Mouse (Mus musculus) adrenal gland, adult 2 months (tissue): Measurements from ENCODE around the gene Cops7a. TPM values are rescaled to one million over a fixed set of nuclear protein-coding genes. Genes with fewer than 3 reads are reported as not detected.

Experiments
- DNase-seq: peaks from one replicate; pipeline ENCODE4 v3.0.0; 2021
- long read RNA-seq: library from polyadenylated mRNA; stranded (forward); transcript quantifications from one replicate; pipeline ENCODE4 v2.0.0, GENCODE M21; 2021
- polyA plus RNA-seq: library from polyadenylated mRNA; depleted of rRNA; stranded (reverse); fragments of >200 nt; gene quantifications from 2 replicates; pipeline ENCODE4 v1.2.3, GENCODE M21; 2012; rRNA removed
- total RNA-seq, 2 experiments: library from RNA; stranded (reverse); gene quantifications; 2 replicates each; pipeline ENCODE4 v1.2.3; 2021

Cops7a gene
- total RNA-seq, result 100 to 1,000 TPM; 128 to 152 TPM
- 220 and 384 TPM in 2 replicates for polyA plus RNA-seq
- long read RNA-seq, transcript Cops7a-202 (8 exons, 1,328 nt), result major isoform, 12 of 185 reads
- long read RNA-seq, transcript Cops7a-201 (8 exons, 1,817 nt), result minor isoform, 5 of 185 reads
- long read RNA-seq, partial matches to known transcripts, result 38 of 185 reads
- long read RNA-seq, other reads (novel, unspliced or antisense), result 129 of 185 reads

GRCm38 (mm10) chr6:124965088-124965719 lies at the start of gene Cops7a:
Cops7a (minus strand) TSS chr6:124965538.
- DNase-seq, result peak; percentile 98

- DNase-seq, result peak; percentile 90
These were observed 44.1 kb upstream of the Cops7a start for GRCm38 (mm10) chr6:125009181-125010073.

GRCm38 (mm10) chr6:125009129-125009180 lies 43.6 kb upstream of the Cops7a start, which contains the start of gene Zfp384:
Zfp384 (plus strand) TSS chr6:125009145.
- no peak for DNase-seq

GRCm38 (mm10) chr6:125008586-125009128 lies 43.3 kb upstream of the Cops7a start:
- DNase-seq, result peak; percentile 98

- DNase-seq, result no peak
These were observed 42.7 kb upstream of the Cops7a start for GRCm38 (mm10) chr6:125008060-125008459.

GRCm38 (mm10) chr6:125005086-125005485 lies 39.7 kb upstream of the Cops7a start:
- DNase-seq, result no peak

GRCm38 (mm10) chr6:125003706-125004105 lies 38.4 kb upstream of the Cops7a start:
- DNase-seq, result no peak

- no peak for DNase-seq
These were observed 34.2 kb upstream of the Cops7a start for GRCm38 (mm10) chr6:124999546-124999945.

GRCm38 (mm10) chr6:124999091-124999490 lies 33.8 kb upstream of the Cops7a start:
- DNase-seq, result no peak

- DNase-seq, result no peak
These were observed 32.7 kb upstream of the Cops7a start for GRCm38 (mm10) chr6:124998066-124998465.

GRCm38 (mm10) chr6:124996551-124997501 lies 31.5 kb upstream of the Cops7a start, which contains the start of gene Pianp:
Pianp (plus strand) TSS chr6:124996694.
- DNase-seq, result peak; percentile 85

GRCm38 (mm10) chr6:124995831-124996403 lies 30.6 kb upstream of the Cops7a start:
- DNase-seq, result no peak

GRCm38 (mm10) chr6:124995246-124995645 lies 29.9 kb upstream of the Cops7a start:
- peak; percentile 85 for DNase-seq

GRCm38 (mm10) chr6:124993876-124994275 lies 28.5 kb upstream of the Cops7a start:
- peak; percentile 57 for DNase-seq

GRCm38 (mm10) chr6:124993365-124993764 lies 28.0 kb upstream of the Cops7a start:
- peak; percentile 81 for DNase-seq

GRCm38 (mm10) chr6:124992241-124992640 lies 26.9 kb upstream of the Cops7a start:
- DNase-seq, result no peak

GRCm38 (mm10) chr6:124967766-124968165 lies 2.4 kb upstream of the Cops7a start:
- DNase-seq, result peak; percentile 29

- DNase-seq, result no peak
These were observed 1.3 kb upstream of the Cops7a start for GRCm38 (mm10) chr6:124966466-124967118.

GRCm38 (mm10) chr6:124965747-124966146 lies 409 bp upstream of the Cops7a start:
- no peak for DNase-seq

GRCm38 (mm10) chr6:124964638-124965037 lies 700 bp downstream of the Cops7a start:
- no peak for DNase-seq

GRCm38 (mm10) chr6:124961021-124961420 lies 4.3 kb downstream of the Cops7a start:
- peak; percentile 74 for DNase-seq
